Mouse (Mus musculus) ES-Bruce4 (cell line): Measurements from ENCODE around the gene Mroh7.

Source experiments
- CTCF ChIP-seq: IDR thresholded peaks from one replicate; pipeline ENCODE4 v1.8.1; 2011; ENCODE audit warnings: low read depth, low read length
- POLR2A ChIP-seq: IDR thresholded peaks from one replicate; pipeline ENCODE4 v1.8.1; 2011; ENCODE audit warnings: low read length; ENCODE audit not compliant: insufficient read depth

GRCm38 (mm10) chr4:106769306-106769705 lies 38.6 kb upstream of the Mroh7 start:
- TF ChIP-seq CTCF (no peak), POLR2A (no peak)
